Mouse (Mus musculus): ENCODE data around the gene Mab21l3.

GRCm38 (mm10) chr3:101778896-101779665 lies 69.7 kb downstream of the Mab21l3 start:
- TF ChIP-seq CTCF (IDR thresholded peaks at IDR 0.05; ENCODE audit: extremely low read depth, insufficient read depth, insufficient read length, insufficient replicate concordance) (no peak), POLR2A (IDR thresholded peaks at IDR 0.05; ENCODE audit: low read depth, low read length) (no peak)
